Mouse (Mus musculus) frontal cortex, postnatal 36 days (tissue): ENCODE data around the gene Fam25c.
"Not testable (repeated sequence)": the region's sequence is repeated elsewhere in the genome, so short reads cannot be mapped to it uniquely, and the experiment has no call there.

Experiments used
- DNase-seq, 2 experiments: peaks; one replicate each; pipeline ENCODE4 v3.0.0; 2022; ENCODE audit warnings: low spot score in 2 of 2

The Fam25c gene

DNA sequence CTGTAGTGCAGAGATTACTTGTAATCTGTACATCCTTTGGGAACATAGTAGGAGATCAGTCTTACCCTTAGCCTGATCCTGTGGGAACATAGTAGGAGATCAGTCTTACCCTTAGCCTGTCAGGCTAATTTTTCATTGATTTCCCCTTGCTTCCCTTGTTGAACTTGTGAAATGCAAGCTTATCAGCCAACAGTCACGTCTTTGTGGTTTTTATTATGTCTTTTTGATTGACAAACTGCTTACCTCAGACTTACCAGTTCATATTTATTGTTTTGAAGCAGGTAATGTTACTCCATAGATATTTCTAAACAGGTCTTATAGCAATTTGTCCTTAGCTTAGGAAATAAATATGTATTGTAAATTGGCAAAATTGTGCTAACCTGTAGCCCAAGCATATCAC is 27.6 kb downstream of the Fam25c start:
- no peak for DNase-seq

DNA sequence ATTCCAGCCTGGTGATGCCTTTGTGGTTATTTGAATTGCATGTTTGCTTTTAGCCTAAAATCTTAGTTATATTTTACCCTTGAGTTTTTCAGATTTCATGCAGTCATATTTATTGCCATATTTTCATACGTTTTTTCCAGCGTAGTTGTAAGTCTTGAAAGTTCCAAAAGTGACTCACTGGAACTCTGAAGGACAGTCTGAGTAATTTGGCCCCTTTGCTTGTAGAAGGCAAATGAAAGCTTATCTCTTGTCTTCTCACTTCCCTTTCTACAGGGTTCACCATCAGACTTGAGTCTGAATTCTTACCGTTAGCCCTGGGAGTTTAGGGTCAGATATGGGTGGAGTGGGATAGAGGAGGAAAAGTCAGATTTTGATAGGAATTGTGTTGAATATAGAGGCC is 28.6 kb downstream of the Fam25c start:
- DNase-seq = no peak

DNA sequence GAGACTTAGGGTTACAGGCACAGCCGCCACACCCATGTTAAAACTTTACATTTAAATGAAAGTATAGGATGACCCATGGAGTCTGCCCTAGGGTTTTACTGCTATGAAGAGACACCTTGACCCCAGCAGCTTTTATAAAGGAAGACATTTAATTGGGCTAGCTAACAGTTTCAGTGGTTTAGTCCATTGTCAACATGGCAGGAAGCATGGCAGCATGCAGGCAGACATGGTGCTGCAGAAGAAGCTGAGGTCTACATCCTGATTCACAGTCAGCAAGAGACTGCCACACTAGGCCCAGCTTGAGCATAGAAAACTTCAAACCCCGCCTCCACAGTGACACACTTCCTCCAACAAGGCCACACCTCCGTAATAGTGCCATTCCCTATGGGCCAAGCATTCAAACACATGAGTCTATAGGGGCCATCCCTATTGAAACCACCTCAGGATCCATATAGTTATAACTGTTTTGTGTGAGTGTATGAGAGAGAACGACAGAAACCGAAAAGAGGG is 31.6 kb downstream of the Fam25c start:
- DNase-seq = no peak

DNA sequence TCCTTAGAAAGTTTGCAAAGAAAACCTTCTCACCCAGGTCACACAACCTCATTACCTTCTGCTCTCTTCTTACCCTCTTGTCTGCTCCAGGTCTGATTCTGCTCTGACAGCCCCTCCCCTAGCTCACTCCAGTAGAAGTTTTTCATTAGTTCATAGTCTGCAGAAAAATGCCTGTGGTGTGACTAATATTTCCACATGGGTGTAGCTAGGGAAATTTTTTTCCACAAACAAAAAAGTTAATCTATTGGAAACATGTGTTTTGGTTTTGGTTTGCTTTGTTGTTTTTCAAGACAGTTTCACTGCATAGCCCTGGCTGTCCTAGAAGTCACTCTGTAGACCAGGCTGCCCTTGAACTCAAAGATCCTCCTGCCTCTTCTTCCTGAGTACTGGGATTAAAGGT is 37.1 kb downstream of the Fam25c start:
- no peak for DNase-seq

DNA sequence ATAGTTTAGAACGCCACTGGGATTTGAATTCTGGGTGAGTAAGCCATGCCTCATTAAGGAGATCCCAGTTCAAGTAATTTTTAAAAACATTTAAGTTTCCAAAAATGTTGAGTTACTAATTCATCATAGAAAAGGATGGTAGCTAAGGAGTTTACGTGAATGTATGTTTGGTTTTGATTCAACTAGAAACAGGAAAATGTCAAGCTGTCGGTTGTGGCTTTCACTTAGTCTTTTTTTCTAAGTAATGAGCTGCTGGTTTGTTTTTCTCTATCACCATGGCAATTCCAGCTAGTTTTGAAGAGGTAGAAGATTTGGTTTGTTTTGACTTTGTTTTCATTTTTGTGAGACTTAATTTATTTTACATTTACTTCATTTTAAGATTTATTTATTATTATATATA is 37.8 kb downstream of the Fam25c start:
- DNase-seq = no peak

DNA sequence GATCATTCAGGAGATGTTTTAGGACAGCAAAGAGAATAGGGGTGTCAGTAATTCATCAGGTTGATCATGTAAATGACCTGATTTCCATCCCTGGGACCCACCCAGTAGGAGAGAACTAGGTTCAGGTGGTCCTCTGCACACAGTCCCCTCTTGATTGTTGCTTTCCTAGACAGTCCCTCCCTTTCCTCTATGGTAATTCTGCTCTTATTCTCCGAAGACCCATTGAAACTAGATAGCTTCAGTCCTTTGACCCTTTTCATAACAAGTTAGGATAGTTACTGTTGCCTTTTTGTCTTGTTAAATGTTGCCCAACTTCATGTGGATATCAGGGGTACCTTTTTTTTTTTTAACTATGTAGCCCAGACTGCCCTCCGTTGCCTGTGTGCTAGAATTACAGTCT is 38.9 kb downstream of the Fam25c start:
- DNase-seq = no peak

DNA sequence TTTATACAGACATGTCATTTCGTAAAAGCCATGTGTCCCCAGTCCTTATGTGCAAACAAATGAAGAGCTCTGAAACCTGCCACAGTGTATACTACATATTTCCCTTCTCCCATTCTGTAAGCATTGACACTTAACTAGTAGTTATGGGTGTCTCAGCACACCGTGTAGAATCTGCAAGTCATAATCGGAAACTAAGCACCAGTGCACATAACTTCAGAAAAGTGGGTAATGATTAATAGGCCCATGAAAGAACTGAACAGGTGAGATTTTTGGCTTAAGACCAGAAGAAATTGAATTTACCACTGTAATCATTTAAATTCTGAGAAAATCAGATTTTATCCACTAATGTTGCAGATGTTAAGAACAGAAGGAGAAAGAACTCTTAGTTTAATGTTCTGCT is 40.4 kb downstream of the Fam25c start:
- DNase-seq = no peak

DNA sequence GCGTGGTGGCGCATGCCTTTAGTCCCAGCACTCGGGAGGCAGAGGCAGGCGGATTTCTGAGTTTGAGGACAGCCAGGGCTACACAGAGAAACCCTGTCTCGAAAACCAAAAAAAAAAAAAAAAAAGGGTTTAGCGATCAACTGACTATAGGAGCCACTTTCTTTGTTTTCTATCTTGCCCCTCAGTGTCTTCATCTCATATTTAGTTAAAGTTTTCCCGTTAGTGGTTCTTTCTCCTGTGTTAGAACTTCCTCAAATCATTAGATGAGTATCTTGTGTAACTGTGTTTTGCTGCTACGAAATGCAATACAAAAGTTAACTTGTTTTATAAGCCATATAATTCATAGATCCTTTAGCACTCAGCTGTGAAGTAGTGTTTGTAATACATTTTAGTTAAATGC is 40.9 kb downstream of the Fam25c start:
- DNase-seq = not testable (repeated sequence)

DNA sequence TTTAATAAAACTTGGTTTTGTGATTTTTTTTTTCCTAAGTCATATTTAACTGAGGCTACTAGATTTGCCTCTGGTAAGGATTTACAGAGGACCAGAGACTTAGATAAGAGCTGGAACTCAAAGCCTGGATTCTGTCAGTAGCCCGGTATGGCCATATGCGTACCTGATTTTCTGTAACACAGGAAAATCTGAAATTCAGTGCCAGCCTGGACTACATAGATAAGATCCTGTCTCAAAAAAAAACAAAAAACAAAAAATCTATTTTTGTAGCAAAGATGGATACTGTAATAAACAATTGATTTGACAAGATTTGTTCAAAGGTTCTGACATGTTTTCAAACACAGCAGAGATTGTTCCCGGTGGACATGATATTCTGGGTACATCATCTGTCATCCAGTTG is 41.6 kb downstream of the Fam25c start:
- DNase-seq = no peak

DNA sequence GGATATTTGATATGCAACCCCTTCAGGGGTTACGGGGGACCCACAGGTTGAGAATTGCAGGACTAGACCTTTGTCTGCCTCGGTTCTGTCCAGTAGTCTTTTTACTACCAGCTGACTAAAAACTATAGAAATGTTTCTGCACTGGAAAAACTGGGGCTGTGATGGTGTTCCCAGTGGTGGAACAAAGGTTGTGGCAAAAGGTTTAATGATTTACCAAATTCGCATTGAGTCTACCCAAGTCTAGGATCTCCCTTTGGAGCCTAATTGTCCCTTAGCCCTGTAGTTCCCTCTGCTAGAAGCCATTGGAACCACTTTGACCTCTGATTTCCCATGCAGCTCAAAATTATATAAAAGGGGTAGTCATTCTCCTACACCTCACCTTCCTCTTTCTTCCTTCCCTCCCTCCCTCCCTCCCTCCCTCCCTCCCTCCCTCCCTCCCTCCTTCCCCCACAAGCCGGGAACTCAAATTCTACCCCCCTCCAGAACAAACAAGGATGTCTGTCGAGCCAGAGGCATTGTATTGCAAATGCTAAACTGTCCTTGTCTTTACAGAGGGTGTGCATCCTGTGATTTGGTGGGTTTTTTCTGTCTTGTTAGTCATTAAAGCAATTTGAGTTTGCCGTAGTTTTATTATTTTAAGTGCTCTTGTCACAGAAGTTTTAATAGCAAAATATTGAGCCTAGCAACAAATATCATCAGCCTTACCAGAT is 42.7 kb downstream of the Fam25c start:
- DNase-seq = no peak

DNA sequence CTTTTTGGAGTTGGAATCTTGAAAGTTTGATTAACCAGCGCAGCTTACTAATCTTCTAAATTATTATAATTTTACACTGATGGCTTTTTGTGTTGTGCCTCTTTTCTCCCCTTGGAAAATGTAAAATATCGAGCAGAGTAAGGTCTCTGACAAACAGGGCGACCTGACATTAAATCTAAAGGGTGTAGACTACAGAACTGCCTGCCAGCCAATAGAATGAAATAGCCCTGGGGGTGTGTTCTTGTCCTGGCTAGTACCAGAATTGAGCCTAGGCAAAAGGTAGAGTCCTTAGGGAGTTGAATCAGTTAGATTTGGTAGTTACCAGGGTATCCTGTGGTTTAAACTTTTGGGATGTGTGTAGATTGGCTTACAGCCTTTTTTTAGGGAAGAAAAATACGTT is 43.5 kb downstream of the Fam25c start:
- DNase-seq = peak in 1 of 2 experiments; percentile 6

DNA sequence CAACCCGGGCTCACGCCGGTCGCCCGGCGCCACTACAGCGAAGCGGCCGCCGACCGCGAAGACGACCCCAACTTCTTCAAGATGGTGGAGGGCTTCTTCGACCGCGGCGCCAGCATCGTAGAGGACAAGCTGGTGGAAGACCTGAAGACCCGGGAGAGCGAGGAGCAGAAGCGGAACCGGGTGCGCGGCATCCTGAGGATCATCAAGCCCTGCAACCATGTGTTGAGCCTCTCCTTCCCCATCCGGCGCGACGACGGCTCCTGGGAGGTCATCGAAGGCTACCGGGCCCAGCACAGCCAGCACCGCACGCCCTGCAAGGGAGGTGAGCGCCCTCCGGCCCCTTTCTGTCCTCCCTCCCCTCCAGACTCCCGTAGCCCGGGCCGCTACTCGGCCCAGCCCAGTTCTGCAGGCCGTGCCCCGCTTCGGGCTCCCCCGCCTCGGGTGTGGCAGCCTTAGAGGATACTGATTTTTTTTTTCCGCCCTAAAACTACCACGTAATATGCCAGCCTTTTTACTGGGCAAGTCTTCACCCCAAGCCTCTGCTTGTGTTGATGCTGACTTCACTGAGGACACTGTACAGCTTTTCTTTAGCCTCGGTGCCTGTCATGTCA is 44.1 kb downstream of the Fam25c start:
- peak; percentile 36 to 47 for DNase-seq

DNA sequence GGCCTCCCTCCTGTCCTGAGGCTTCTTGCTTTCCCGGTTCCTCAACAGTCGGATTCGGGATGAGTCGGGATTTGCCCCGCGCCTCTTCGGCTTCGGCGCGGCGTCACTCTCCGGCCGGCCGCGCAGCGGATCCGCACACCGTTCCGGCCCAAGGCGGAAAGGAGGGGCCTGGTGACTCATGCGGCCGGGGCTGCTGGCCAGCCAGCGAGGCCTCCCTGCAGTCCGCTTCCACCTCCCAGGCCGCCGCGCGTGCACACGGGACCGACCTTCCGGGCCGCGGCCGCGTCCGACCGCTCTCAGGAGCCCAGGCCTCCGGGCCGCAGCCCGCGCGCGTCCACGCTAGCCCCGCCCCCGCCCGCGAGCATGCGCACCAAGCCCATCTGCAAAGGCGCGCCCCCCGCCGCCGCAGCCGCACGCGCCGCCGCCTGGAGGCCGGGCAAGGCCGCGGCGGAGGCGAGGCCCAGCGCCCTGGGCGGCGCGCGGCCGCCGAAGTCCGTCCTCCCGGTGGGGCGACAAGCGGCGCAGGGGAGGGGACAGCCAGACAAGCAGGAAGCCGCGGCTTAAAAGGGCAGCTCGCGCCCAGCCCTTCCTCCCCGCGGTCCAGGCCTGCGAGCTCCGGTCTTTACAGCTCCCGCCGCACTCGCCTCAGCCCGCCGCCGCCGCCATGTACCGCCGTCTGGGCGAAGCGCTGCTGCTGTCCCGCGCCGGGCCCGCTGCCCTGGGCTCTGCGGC is 44.8 kb downstream of the Fam25c start, which contains the start of the genes Shld2 and Glud1:
TSS of gene Shld2 (minus strand) at position 260 of the 732 bp plus-strand sequence.
TSS of gene Glud1 (plus strand) at position 494 of the 732 bp plus-strand sequence.
- DNase-seq = peak; percentile 90 to 91

DNA sequence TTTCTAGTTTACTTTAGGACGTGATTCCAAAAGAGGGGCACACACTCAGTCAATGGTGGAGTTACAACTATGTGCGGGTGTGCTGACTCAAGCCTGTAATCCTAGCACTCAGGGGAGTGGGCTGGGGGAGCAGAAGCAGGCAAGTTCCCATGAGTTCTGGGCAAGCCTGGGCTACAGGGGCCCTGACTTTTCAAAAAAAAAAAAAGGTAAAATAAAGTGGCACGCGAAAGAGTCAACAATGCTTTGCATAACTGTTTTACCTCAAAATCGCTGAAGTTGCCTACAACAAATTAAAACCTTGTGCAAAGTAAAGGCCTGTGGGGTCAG is 45.4 kb downstream of the Fam25c start:
- DNase-seq = no peak

DNA sequence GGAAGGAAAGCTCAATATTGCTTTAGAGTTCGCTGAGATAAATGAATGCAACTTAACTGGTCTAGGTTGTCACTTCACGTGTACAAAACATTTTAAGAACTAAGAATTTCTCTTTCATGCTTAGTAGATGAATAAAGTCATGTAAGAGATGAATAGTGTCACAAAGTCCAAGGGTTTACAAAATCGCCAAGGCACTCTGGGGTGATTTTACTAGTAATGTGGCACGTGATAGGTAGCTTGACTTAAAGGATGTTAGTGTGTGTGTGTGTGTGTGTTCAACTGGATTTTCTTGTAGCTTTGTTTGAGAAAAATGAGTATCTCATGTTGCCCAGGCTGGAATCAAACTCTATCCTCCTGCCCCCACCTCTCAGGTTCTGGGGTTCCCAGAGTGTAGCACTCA is 46.0 kb downstream of the Fam25c start:
- DNase-seq = no peak

DNA sequence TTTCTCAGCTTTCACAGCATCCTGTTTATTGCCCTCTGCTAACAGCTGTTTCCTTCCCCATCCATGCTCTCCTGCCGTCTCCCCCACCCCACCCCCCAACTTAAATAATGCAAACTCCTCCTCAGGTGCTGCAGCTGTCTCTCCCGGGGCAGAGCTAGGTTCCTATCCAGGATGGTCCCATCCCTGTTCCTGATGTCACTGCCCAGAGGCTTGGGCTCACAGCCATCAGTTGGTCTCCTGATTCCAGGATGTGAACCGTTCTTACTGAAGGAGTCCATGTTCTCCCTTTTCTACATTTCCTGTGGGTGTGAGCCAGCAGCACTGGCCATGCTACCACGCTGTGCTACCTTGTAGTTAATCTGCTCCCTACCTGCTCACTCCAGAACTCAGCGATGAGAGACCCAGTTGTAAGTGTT is 52.0 kb downstream of the Fam25c start:
- DNase-seq = no peak

DNA sequence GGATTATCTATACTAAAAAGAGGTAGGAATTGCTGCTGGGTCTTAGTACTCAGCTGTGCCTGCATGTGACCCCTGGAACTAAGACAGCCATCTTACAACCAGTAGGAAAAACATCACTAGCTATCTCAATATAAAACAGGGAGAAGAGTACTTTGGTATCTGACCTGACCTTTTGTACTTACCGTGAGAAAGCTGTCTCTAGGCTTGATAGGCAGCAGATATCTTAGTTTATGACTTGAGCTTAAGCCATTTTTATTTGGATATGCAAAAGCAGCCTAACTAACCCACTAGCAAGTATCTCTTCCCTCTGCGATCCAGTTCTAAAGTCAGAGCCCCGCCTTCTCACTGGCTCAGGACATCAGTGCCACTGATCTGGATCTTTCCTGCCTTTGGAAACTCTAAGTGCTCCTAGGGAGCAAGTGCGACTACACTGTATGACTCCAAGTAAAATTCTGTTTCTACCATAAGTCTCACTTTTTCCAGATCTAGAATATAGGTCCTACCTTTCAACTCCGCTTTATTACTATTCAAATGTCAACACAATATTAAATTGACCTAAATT is 52.5 kb downstream of the Fam25c start:
- no peak for DNase-seq
